Mouse (Mus musculus): ENCODE measurements around the gene Rsu1.

DNA sequence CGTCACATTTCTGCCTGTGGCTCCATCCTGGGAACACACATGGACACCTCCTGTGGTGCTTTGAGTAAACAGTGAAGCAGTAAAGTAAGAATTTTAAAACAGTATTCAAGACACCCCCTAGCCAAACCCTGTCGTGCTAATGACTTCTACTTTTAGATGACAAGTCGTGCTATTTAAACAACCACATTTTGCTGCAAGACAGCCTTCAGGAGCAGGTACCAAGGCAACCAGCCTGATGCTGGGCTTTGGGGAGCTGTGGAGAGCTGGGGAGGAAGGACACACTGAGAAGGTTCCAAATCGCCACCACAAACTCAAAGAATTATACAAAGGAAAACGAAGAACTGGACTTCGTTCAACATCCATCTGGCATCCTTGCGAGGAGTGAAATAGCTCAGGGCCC is 71.5 kb downstream of the Rsu1 start:
- TF ChIP-seq CTCF (IDR thresholded peaks at IDR 0.05) (no peak), EP300 (IDR thresholded peaks at IDR 0.05) (no peak)
